Mouse (Mus musculus): ENCODE measurements around the gene Cyp4x1. TPM values are rescaled to one million over a fixed set of nuclear protein-coding genes. Genes with fewer than 3 reads are reported as not detected.

Cyp4x1 gene
- polyA plus RNA-seq, 2 experiments from 2014 or later = 0.09 TPM; not detected in 1

DNA sequence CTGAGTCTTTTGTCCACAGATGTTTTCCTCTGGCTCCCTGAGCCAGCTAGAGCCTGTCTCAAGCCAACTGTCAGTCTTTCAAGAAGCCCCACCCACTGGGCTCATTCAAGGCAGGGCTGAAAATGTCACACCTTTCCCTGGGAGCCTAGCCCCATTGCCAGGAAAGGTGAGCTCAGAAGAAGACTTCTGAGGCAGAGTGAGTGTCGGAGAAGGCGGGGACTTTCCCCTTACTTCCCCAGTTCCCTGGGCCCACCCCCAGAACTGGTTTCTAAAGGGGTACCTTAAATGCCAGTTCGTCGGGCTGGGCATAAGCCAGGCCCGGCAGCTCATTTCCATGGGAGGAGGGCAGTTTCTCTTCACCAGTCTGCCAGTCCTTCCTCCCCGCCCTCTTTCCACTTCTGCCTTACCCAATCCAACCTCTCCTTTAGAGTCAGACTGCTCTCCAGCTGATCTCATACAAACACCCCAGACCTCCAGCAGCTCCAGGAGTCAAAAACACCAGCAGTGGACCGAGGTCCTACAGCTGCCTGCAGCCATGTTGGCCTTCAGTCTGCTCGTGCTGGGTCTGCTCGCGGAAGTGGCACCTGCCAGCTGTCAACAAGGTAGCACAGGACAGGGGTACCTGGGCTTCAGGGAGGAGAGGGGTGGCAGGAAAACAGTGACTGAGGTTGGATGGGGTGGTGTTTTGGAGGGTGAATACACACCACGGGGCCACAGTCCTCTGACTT, 45.3 kb downstream of the Cyp4x1 start, which contains the start of gene Pdzk1ip1:
Gene Pdzk1ip1 (plus strand): TSS at position 98 of the 728 bp plus-strand sequence.
- peak; percentile 55 for ATAC-seq

DNA sequence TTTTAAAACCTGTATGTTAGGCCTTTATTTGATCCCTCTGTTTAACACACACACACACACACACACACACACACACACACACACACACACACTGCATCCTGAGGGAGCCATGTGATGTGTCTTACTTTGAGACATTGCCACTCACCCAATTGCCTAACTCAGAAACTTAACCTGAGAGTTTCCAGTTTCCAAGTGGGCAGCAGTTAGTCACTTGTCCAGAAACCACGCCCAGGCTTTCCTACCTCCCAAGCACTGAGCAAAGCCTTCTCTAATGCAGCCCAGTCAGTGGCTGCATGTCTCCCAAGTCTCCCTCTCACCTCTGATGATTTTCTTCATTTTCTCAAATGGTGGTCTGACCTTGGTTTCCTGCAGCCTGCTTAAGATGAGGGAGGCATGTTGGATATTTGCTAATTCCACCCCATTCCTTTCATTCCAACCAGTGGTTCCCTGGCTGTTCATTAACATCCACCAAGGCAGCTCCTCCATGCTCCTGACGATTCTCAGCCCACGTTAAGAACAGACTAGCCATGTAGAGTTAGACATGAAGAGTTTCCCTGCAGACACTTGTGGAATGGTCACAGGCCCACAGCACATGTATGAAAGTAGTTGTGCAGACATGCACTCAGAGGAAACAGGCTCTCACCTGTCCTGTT, 47.2 kb downstream of the Cyp4x1 start:
- ATAC-seq = no peak

- no peak for ATAC-seq
Observed at GRCm38 (mm10) chr4:115086257-115086656, 47.8 kb downstream of the Cyp4x1 start.

- peak; percentile 77 for ATAC-seq
Observed at GRCm38 (mm10) chr4:115085522-115086095, 48.5 kb downstream of the Cyp4x1 start.

DNA sequence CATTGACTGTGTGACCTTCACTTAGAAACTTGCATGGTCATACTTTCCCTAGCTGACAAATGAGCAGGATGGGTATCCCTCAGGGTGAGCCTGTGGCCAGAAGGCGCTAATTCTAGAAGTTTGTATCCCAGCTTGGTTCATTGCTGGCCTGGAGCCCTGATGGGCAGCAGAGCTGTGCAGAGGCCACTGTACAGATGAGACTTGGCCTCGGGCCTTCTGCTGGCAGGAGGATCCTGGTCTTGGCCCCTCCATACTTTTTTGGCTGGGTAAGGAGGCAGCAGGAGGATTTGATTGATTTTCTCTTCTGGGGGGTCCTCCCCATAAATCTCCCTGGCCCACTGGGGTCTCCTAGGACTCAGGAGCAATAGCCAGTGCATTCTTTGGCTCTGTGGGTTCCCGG, 51.0 kb downstream of the Cyp4x1 start:
- no peak for ATAC-seq

DNA sequence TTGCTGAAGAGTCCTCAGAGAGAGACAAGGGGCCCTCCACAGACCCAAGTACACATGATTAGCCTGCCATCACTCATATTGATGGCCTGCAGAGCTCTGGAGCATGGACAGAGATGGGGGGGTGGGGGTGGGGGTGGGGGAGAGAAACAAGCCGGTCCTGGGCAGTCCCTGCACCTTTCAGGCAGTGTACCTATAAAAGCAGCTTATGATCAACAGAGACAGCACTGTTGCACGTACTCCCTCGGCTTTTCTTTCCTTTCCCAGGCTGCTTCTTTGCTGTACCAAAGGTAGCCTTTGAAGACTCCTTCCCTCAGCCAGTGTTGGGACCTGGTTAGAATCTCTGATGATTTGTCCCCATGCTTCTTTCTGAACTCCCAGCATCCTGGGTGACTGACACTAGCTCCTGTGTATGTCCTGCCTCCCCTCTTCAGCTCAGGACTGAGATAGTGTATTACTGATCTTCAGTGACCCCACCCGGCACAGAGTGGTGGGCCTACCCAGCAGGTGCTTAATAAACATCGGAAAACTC, 54.2 kb downstream of the Cyp4x1 start:
- no peak for ATAC-seq

DNA sequence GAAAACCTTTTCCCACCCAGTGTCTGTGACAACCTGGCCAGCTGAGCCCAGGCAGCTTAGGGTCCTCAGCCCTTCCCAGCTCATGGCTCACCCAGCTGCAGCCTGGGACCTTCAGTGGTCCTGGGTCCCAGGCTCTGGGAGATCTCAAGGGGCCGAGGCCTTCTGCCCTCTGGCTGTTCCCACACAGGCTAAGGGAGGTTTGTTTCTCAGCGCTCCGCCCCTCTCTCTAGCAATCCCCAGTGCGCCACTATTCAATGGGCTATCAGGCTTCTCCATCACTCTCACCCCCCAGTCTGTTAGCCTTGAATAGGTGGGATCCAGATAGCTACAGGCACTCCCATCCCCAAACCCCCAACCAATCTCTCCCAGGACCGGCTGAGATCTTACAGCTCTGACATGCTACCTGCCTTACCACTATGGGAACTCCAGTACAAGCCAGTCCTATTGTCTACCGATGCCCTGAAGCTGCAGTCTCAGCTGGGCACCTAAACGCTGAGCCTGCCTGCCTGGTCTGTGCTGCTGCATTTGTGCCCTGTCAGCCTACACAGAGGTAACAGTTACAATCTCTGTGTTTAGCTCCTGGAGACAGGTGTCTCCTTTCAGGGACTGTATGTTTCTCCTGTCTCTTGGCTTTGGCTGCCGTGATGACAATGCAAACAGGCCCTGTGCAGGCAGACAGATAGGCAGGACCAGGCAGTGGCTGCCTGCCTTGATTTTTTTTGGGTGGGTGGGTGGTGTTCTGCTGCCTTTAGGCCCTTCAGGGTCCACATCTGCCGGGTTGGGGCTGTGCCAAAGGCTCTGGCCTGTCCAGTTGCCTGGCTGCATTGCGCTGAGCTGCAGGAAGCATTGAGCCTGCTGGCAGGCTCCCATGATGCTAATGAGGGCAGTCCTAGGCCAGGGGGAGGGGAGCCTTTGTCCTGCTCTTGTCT, 54.9 kb downstream of the Cyp4x1 start:
- no peak for ATAC-seq

- ATAC-seq = peak; percentile 93
Observed at GRCm38 (mm10) chr4:115075204-115075915, 58.7 kb downstream of the Cyp4x1 start.

DNA sequence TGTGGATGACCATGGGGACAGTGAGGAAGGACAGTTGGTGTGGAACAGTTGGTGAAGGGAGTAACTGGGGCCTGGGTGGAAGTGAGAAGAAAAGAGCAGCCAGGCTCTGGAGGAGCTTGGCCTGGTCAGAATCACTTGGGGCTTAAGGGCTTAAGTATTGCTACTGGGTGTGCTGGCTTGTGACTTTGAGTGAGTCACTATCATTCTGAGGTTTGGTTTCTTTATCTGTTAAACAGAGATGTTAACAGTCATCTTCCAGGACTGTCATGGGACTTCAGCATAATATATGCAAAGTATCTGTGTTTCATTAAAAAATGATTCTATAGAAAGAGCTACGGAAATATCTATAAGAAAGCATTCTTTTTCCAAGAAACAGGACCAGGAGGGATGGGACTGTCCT, 59.3 kb downstream of the Cyp4x1 start:
- peak; percentile 59 for ATAC-seq

- no peak for ATAC-seq
Observed at GRCm38 (mm10) chr4:115071668-115072067, 62.4 kb downstream of the Cyp4x1 start.

GRCm38 (mm10) chr4:115063518-115064239, 70.4 kb downstream of the Cyp4x1 start:
- ATAC-seq = peak; percentile 3

- peak; percentile 40 for ATAC-seq
Observed at GRCm38 (mm10) chr4:115062875-115063517, 71.1 kb downstream of the Cyp4x1 start.

DNA sequence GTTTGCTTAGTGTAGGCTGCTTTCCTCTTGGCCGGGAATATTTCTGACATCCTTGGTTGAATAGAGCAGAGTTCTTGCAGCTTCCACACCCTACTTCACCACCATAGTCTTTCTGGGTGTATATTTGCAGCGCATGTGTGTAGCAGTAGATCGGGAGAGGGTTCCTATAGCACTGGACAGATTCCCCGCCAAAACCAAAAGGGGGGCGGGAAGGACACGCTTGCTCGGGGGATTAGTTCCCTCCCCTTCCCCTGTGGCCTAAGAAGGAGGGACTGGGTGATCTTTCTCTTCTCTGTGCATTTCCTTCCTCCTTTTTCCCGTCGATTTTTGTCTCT, 71.6 kb downstream of the Cyp4x1 start:
- ATAC-seq = no peak

- no peak for ATAC-seq
Observed at GRCm38 (mm10) chr4:115060753-115061152, 73.3 kb downstream of the Cyp4x1 start.

DNA sequence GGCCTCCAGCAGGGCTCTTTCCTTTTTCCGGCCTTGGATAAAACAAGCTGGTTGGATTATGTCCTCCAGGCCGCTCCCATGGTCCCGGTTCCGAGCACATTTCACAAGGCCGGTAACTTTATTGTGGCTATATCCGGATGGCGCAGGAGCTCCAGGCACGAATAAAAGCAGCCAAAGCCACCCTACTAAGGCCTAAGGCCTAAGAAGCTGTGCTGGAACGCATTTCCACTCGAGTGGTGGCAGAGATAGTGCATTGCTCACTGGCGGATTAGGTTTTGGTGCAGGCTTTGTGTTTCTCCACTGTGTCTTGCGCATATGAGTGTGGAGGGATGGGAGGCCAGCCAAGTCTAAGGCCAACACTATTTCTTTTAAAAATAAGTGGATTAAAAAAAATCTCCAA, 74.2 kb downstream of the Cyp4x1 start:
- no peak for ATAC-seq

DNA sequence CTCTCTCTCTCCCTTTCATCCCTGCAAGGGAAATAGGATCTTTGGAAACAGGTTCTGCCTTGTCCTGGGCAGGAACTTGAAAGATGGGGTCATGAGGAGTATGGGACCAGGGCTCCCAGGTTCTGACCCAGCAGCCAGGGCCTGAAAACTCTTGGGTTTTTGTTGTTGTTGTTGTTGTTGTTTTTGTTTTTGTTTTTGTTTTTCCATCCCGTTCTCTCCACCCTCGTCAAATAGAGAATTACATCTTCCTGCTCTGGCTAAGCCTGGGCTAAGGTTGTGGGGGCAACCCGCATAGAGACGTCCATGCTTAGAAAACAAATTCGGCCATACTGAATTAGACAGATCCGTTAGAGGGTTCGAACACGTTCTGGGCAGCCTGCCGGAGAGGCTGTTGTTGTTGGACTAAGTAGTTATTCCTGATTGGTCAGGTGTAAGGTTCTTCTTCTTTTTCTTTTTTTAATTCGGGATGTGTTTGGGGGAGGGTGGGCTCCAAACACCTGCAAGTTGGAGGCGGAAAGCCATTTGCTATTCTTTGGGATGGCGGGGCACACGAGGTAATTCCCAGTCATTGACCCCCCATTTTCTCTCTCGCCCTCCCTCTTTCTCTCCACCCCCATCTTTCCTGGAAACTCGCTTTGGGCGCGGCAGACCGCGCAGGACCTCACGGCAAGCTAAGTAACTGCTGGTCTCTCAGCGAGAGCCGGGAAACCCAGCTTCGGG, 75.0 kb downstream of the Cyp4x1 start:
- no peak for ATAC-seq

DNA sequence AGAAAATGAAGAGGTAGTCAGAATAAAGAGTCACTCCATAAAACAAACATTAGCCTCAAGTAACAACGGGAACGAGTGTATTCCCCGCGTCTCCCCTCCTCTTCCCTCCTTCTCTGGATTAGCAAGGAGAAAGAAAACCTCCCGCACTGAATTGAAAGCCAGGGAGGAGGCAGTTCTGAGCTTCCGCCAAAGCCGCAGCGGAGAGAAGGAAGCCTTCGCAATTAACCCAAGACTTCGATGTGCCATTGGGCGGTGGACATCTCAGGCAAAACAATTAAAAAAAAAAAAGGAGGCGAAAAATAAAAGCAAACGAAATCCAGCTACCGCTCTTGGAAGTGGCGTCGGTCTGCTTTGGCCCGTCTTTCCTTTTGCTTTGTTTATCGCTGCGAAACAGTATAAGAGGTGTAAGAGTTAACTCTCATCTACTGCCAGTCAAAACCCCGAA, 75.7 kb downstream of the Cyp4x1 start:
- peak; percentile 39 for ATAC-seq

- ATAC-seq = no peak
Observed at GRCm38 (mm10) chr4:115057674-115058316, 76.3 kb downstream of the Cyp4x1 start.

DNA sequence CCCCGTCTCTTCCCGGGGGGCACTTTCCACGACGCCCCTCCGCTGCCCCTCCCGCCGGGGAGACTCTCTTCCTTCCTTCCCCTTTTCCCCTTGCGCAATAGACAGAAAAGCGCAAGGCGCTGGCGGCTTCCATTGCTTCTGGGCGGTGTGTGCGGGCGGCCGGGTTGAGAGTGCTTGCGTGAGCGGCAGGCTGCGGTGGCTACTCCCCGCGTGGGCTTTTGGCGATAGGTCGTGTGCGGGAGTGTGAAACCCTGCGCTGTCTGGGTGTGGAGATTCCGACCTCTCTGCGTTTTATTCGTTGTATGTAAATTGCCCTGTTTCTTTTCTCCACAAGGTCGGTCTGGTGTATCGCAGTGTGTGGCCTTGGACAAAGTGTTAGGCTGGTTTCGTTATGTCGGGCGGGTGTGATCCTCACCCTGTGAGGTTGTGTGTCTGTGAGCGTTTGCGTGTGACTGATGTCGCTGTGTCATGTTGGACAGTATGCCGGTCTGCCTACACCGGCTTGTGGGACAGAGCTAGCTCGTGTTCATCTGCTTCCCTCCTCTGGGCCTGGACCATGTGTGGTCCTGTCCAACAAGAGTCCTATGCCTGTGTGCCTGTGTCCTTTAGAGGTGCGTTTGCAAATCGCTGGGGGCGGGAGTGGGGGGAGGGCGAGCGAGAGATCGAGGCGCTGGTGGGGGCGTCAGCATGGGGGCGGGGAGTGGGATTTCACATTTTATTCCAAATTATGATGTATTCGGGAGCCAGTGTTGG, 77.0 kb downstream of the Cyp4x1 start:
- peak; percentile 52 for ATAC-seq

Data from CD4-positive, CD25-positive, alpha-beta regulatory T cell, adult 4 months (primary cell).